Mouse (Mus musculus) kidney, adult 2 months (tissue): ENCODE measurements around the gene Chp1.

Experiments
- CTCF ChIP-seq: fragments of 200-500 bp; conservative IDR thresholded peaks from 2 replicates; pipeline ENCODE4 v1.5.1; 2011; ENCODE audit warnings: low read depth, mild to moderate bottlenecking, control low read depth, low read length, moderate library complexity, mixed read lengths; ENCODE audit not compliant: insufficient read depth, insufficient read length
- POLR2A ChIP-seq: fragments of 200-500 bp; IDR thresholded peaks from one replicate; pipeline ENCODE4 v1.6.1; 2011; ENCODE audit warnings: low read depth, low read length, control low read depth

- no peak for TF ChIP-seq CTCF
- no peak for TF ChIP-seq POLR2A
Measured at GRCm38 (mm10) chr2:119621302-119621701, 73.8 kb downstream of the Chp1 start.
